Mouse (Mus musculus) ES-Bruce4 (cell line): ENCODE results near the gene Aunip. TPM values are rescaled to one million over a fixed set of nuclear protein-coding genes. Genes with fewer than 3 reads are reported as not detected.

Experiments used
- H3K27ac ChIP-seq: 2 replicates; pipeline ENCODE4 v1.5.1; 2012; ENCODE audit warnings: low read length, inconsistent platforms; ENCODE audit not compliant: insufficient read depth
- H3K27me3 ChIP-seq: 2 replicates; pipeline ENCODE4 v1.6.1; 2012; ENCODE audit warnings: mild to moderate bottlenecking, low read length, inconsistent platforms; ENCODE audit not compliant: control insufficient read depth, poor library complexity, insufficient read depth, severe bottlenecking
- H3K36me3 ChIP-seq: 2 replicates; pipeline ENCODE4 v1.6.1; 2012; ENCODE audit warnings: inconsistent platforms, mild to moderate bottlenecking, low read length, moderate library complexity; ENCODE audit not compliant: control insufficient read depth, poor library complexity, insufficient read depth, severe bottlenecking
- H3K4me1 ChIP-seq: one replicate; pipeline ENCODE4 v1.8.1; 2011; ENCODE audit warnings: low read length; ENCODE audit not compliant: control insufficient read depth, insufficient read depth
- H3K4me3 ChIP-seq: 2 replicates; pipeline ENCODE4 v1.5.1; 2011; ENCODE audit warnings: low read depth, mild to moderate bottlenecking, low read length
- H3K9ac ChIP-seq: 2 replicates; pipeline ENCODE4 v1.6.1; 2012; ENCODE audit warnings: low read depth, mild to moderate bottlenecking, inconsistent platforms; ENCODE audit not compliant: poor library complexity, severe bottlenecking
- H3K9me3 ChIP-seq: replicated peaks from 2 replicates; pipeline ENCODE4 v1.6.1; 2012; ENCODE audit warnings: mild to moderate bottlenecking, low read length, inconsistent platforms; ENCODE audit not compliant: control insufficient read depth, poor library complexity, insufficient read depth, severe bottlenecking
- CTCF ChIP-seq: IDR thresholded peaks from one replicate; pipeline ENCODE4 v1.8.1; 2011; ENCODE audit warnings: low read depth, low read length
- EP300 ChIP-seq: IDR thresholded peaks from 2 replicates; pipeline ENCODE4 v1.6.1; 2011; ENCODE audit warnings: low read depth, low read length; ENCODE audit not compliant: insufficient read depth
- POLR2A ChIP-seq: IDR thresholded peaks from one replicate; pipeline ENCODE4 v1.8.1; 2011; ENCODE audit warnings: low read length; ENCODE audit not compliant: insufficient read depth
- polyA plus RNA-seq: library from polyadenylated mRNA; stranded (reverse); fragments of >200 nt; gene quantifications from 2 replicates; pipeline ENCODE4 v1.2.4, GENCODE M21; 2011; ENCODE audit warnings: low read depth; ENCODE audit not compliant: missing spikeins, insufficient read depth, insufficient read length

Gene Aunip
- polyA plus RNA-seq: 32.4 and 38.3 TPM in 2 replicates

- H3K4me3 ChIP-seq: peak within 1 kb of the TSS; percentile 91
- H3K27ac ChIP-seq: peak within 1 kb of the TSS; percentile 43; the same call in 1 of the 2 replicates
- peak within 1 kb of the TSS; percentile 77 for H3K9ac ChIP-seq
- H3K4me1 ChIP-seq: peaks cover 3% of the 10 kb centered on the region
- no peak for TF ChIP-seq POLR2A
- TF ChIP-seq CTCF: no peak
- TF ChIP-seq EP300: 0 out of 2 replicates have a peak, but pooled peaks have one; percentile 4
- H3K27me3 ChIP-seq: no peaks in the 10 kb centered on the region
- no peaks in the 10 kb centered on the region for H3K9me3 ChIP-seq
- H3K36me3 ChIP-seq: no peaks in the 10 kb centered on the region; the same call in 1 of the 2 replicates
Measured at GRCm38 (mm10) chr4:134510845-134511411, at the start of gene Aunip. Gene Aunip, plus strand, starts transcription at chr4:134510999.

- no peaks in the 10 kb centered on the region for H3K27me3 ChIP-seq
- TF ChIP-seq CTCF: no peak
- TF ChIP-seq POLR2A: no peak
- no peak for TF ChIP-seq EP300
Measured at GRCm38 (mm10) chr4:134461252-134461651, 49.5 kb upstream of the Aunip start.

GRCm38 (mm10) chr4:134465789-134466188 is 45.0 kb upstream of the Aunip start:
- Histone ChIP-seq H3K27me3 (no peaks in the 10 kb centered on the region), H3K27ac (no peak overlapping the region), H3K36me3 (0 out of 2 replicates have a peak, but pooled peaks cover under 1% of the 10 kb centered on the region), H3K4me1 (peaks cover 2% of the 10 kb centered on the region), H3K4me3 (no peak overlapping the region), H3K9me3 (no peaks in the 10 kb centered on the region), H3K9ac (no peak overlapping the region)
- TF ChIP-seq POLR2A: no peak
- no peak for TF ChIP-seq CTCF
- no peak for TF ChIP-seq EP300

More at GRCm38 (mm10) chr4:134461252-134461651, 49.5 kb upstream of the Aunip start:
- peaks cover 2% of the 10 kb centered on the region for H3K4me1 ChIP-seq
- no peak overlapping the region for H3K9ac ChIP-seq
- no peak overlapping the region for H3K27ac ChIP-seq
- H3K36me3 ChIP-seq: no peaks in the 10 kb centered on the region
- H3K4me3 ChIP-seq: no peak overlapping the region
- H3K9me3 ChIP-seq: no peaks in the 10 kb centered on the region

- Histone ChIP-seq H3K27ac (peak overlapping the region; percentile 67), H3K4me1 (peaks cover 2% of the 10 kb centered on the region), H3K9me3 (no peaks in the 10 kb centered on the region), H3K9ac (no peak overlapping the region; the same call in 1 of the 2 replicates), H3K4me3 (no peak overlapping the region), H3K27me3 (no peaks in the 10 kb centered on the region), H3K36me3 (peaks cover 6% of the 10 kb centered on the region; the same call in 1 of the 2 replicates)
- TF ChIP-seq CTCF: no peak
- no peak for TF ChIP-seq EP300
- no peak for TF ChIP-seq POLR2A
Measured at GRCm38 (mm10) chr4:134466381-134467262, 44.2 kb upstream of the Aunip start.

GRCm38 (mm10) chr4:134467435-134468214 is 43.2 kb upstream of the Aunip start:
- Histone ChIP-seq H3K9me3 (no peaks in the 10 kb centered on the region), H3K4me1 (peaks cover 2% of the 10 kb centered on the region), H3K4me3 (peak overlapping the region; percentile 60), H3K36me3 (peaks cover 15% of the 10 kb centered on the region), H3K27me3 (no peaks in the 10 kb centered on the region), H3K9ac (no peak overlapping the region; the same call in 1 of the 2 replicates), H3K27ac (peak overlapping the region; percentile 67)
- TF ChIP-seq EP300 (peak; percentile 43; the same call in 1 of the 2 replicates), POLR2A (no peak)
